Mouse (Mus musculus): Measurements from ENCODE around the gene Zfp821.

- TF ChIP-seq POLR2A (IDR thresholded peaks at IDR 0.05; ENCODE audit: low read depth, low read length): no peak
- peak in 1 of 2 experiments; percentile 35; a peak in 2 of 4 replicates for TF ChIP-seq CTCF (conservative IDR thresholded peaks at IDR 0.05 in 1 of 2, IDR thresholded peaks at IDR 0.05 in 1 of 2; ENCODE audit: low read depth in 2 of 2, low read length in 2 of 2)
- no peak for TF ChIP-seq TCF12 (IDR thresholded peaks at IDR 0.05; ENCODE audit: low read depth, low read length)
- TF ChIP-seq ZKSCAN1 (IDR thresholded peaks at IDR 0.05; ENCODE audit: borderline replicate concordance, low read depth, low read length): no peak
- TF ChIP-seq MAX (IDR thresholded peaks at IDR 0.05; ENCODE audit: low read length): no peak
- no peak for TF ChIP-seq EP300 (IDR thresholded peaks at IDR 0.05; ENCODE audit: low read length)
- TF ChIP-seq TBP (conservative IDR thresholded peaks at IDR 0.05; ENCODE audit: low read depth, low read length): no peak
- no peak for TF ChIP-seq HCFC1 (IDR thresholded peaks at IDR 0.05; ENCODE audit: low read depth, low read length)
- no peak for TF ChIP-seq IRF4 (IDR thresholded peaks at IDR 0.05; ENCODE audit: low read depth, low read length)
These were observed 13.6 kb upstream of the Zfp821 start for GRCm38 (mm10) chr8:109691769-109692168.

All from CH12.LX (cell line).